Mouse (Mus musculus) heart, postnatal 25 days (tissue): ENCODE data around the gene Rad18. TPM values are rescaled to one million over a fixed set of nuclear protein-coding genes. Genes with fewer than 3 reads are reported as not detected.

Source experiments
- total RNA-seq, 2 experiments: library from RNA; stranded (reverse); gene quantifications; 2 replicates each; pipeline ENCODE4 v1.2.3; 2021

The Rad18 gene
- total RNA-seq, 2 experiments from 2014 or later: 1.2 to 1.4 TPM

Other genes with a start within 250 kb of the Rad18 start
- 100 to 1,000 TPM; 115 to 120 TPM for gene Cav3, start 237.2 kb downstream of the Rad18 start, total RNA-seq
- under 1 TPM; 0.31 to 0.48 TPM for gene Oxtr, start 206.7 kb downstream of the Rad18 start, total RNA-seq